Mouse (Mus musculus): ENCODE data around the gene Flrt3.

- TF ChIP-seq POLR2A (IDR thresholded peaks at IDR 0.05; ENCODE audit: low read depth, low read length) (no peak), CTCF (IDR thresholded peaks at IDR 0.05; ENCODE audit: borderline replicate concordance, insufficient read depth, low read length) (no peak)
Observed at GRCm38 (mm10) chr2:140666846-140667245, 4.4 kb downstream of the Flrt3 start.
